Mouse (Mus musculus): Measurements from ENCODE around the gene Mdm4. TPM values are rescaled to one million over a fixed set of nuclear protein-coding genes. Genes with fewer than 3 reads are reported as not detected.

Gene Mdm4
- polyA plus RNA-seq, 1 experiment, result 76.2 TPM

GRCm38 (mm10) chr1:132925270-132925669 is 105.1 kb downstream of the Mdm4 start:
- 60% methylated on average over 7 of the region's 7 CpGs for WGBS
- H3K4me1 ChIP-seq (ENCODE audit: control insufficient read depth, insufficient read depth, low read length), result peaks cover 25% of the 10 kb centered on the region
- H3K4me3 ChIP-seq (replicated peaks; ENCODE audit: insufficient read depth, low read depth, low read length), result no peak overlapping the region
- TF ChIP-seq POLR2A (IDR thresholded peaks at IDR 0.05; ENCODE audit: borderline replicate concordance, insufficient read depth, low read length) (no peak), CTCF (IDR thresholded peaks at IDR 0.05; ENCODE audit: borderline replicate concordance, insufficient read depth, low read depth, low read length) (no peak)
- no peaks in the 10 kb centered on the region for H3K27me3 ChIP-seq (ENCODE audit: control insufficient read depth, insufficient read depth, low read length)
- no peak overlapping the region for H3K27ac ChIP-seq (ENCODE audit: insufficient read depth, low read length)
- DNase-seq, result no peak

- H3K4me1 ChIP-seq (ENCODE audit: control insufficient read depth, insufficient read depth, low read length), result peaks cover 33% of the 10 kb centered on the region
- 72% methylated on average over 9 of the region's 9 CpGs for WGBS
- H3K27ac ChIP-seq (ENCODE audit: insufficient read depth, low read length), result no peak overlapping the region
- no peak for DNase-seq
- H3K4me3 ChIP-seq (replicated peaks; ENCODE audit: insufficient read depth, low read depth, low read length), result no peak overlapping the region
- no peaks in the 10 kb centered on the region for H3K27me3 ChIP-seq (ENCODE audit: control insufficient read depth, insufficient read depth, low read length)
- no peak for TF ChIP-seq POLR2A (IDR thresholded peaks at IDR 0.05; ENCODE audit: borderline replicate concordance, insufficient read depth, low read length)
- TF ChIP-seq CTCF (IDR thresholded peaks at IDR 0.05; ENCODE audit: borderline replicate concordance, insufficient read depth, low read depth, low read length), result no peak
These were observed 108.1 kb downstream of the Mdm4 start for GRCm38 (mm10) chr1:132922257-132922656.

- TF ChIP-seq CTCF (IDR thresholded peaks at IDR 0.05; ENCODE audit: borderline replicate concordance, insufficient read depth, low read depth, low read length) (no peak), POLR2A (IDR thresholded peaks at IDR 0.05; ENCODE audit: borderline replicate concordance, insufficient read depth, low read length) (no peak)
- Histone ChIP-seq H3K4me3 (replicated peaks; ENCODE audit: insufficient read depth, low read depth, low read length) (no peak overlapping the region), H3K27ac (ENCODE audit: insufficient read depth, low read length) (no peak overlapping the region), H3K27me3 (ENCODE audit: control insufficient read depth, insufficient read depth, low read length) (no peaks in the 10 kb centered on the region), H3K4me1 (ENCODE audit: control insufficient read depth, insufficient read depth, low read length) (peaks cover 42% of the 10 kb centered on the region)
- DNase-seq, result no peak
- WGBS, result 48% methylated on average over 13 of the region's 13 CpGs
These were observed 109.3 kb downstream of the Mdm4 start for GRCm38 (mm10) chr1:132921071-132921470.

GRCm38 (mm10) chr1:132919258-132919657 is 111.1 kb downstream of the Mdm4 start:
- H3K27ac ChIP-seq (ENCODE audit: insufficient read depth, low read length), result no peak overlapping the region
- no peak for TF ChIP-seq CTCF (IDR thresholded peaks at IDR 0.05; ENCODE audit: borderline replicate concordance, insufficient read depth, low read depth, low read length)
- no peak for TF ChIP-seq POLR2A (IDR thresholded peaks at IDR 0.05; ENCODE audit: borderline replicate concordance, insufficient read depth, low read length)
- 61% methylated on average over 8 of the region's 8 CpGs for WGBS

GRCm38 (mm10) chr1:132918117-132918680 is 112.2 kb downstream of the Mdm4 start:
- H3K27me3 ChIP-seq (ENCODE audit: control insufficient read depth, insufficient read depth, low read length), result no peaks in the 10 kb centered on the region
- 51% methylated on average over 10 of the region's 10 CpGs for WGBS

More at GRCm38 (mm10) chr1:132919258-132919657, 111.1 kb downstream of the Mdm4 start:
- Histone ChIP-seq H3K27me3 (ENCODE audit: control insufficient read depth, insufficient read depth, low read length) (no peaks in the 10 kb centered on the region), H3K4me1 (ENCODE audit: control insufficient read depth, insufficient read depth, low read length) (peaks cover 45% of the 10 kb centered on the region), H3K4me3 (replicated peaks; ENCODE audit: insufficient read depth, low read depth, low read length) (no peak overlapping the region)
- no peak for DNase-seq

GRCm38 (mm10) chr1:132917554-132917953 is 112.8 kb downstream of the Mdm4 start:
- Histone ChIP-seq H3K4me3 (replicated peaks; ENCODE audit: insufficient read depth, low read depth, low read length) (no peak overlapping the region), H3K4me1 (ENCODE audit: control insufficient read depth, insufficient read depth, low read length) (peaks cover 45% of the 10 kb centered on the region), H3K27ac (ENCODE audit: insufficient read depth, low read length) (no peak overlapping the region), H3K27me3 (ENCODE audit: control insufficient read depth, insufficient read depth, low read length) (no peaks in the 10 kb centered on the region)
- 18% methylated on average over 8 of the region's 8 CpGs for WGBS
- peak in 1 of 2 experiments; percentile 47 for DNase-seq
- TF ChIP-seq POLR2A (IDR thresholded peaks at IDR 0.05; ENCODE audit: borderline replicate concordance, insufficient read depth, low read length) (no peak), CTCF (IDR thresholded peaks at IDR 0.05; ENCODE audit: borderline replicate concordance, insufficient read depth, low read depth, low read length) (no peak)

More at GRCm38 (mm10) chr1:132918117-132918680, 112.2 kb downstream of the Mdm4 start:
- no peak for TF ChIP-seq POLR2A (IDR thresholded peaks at IDR 0.05; ENCODE audit: borderline replicate concordance, insufficient read depth, low read length)
- no peak for TF ChIP-seq CTCF (IDR thresholded peaks at IDR 0.05; ENCODE audit: borderline replicate concordance, insufficient read depth, low read depth, low read length)
- DNase-seq, result no peak
- no peak overlapping the region for H3K27ac ChIP-seq (ENCODE audit: insufficient read depth, low read length)
- peaks cover 45% of the 10 kb centered on the region for H3K4me1 ChIP-seq (ENCODE audit: control insufficient read depth, insufficient read depth, low read length)
- no peak overlapping the region for H3K4me3 ChIP-seq (replicated peaks; ENCODE audit: insufficient read depth, low read depth, low read length)

- Histone ChIP-seq H3K27ac (ENCODE audit: insufficient read depth, low read length) (no peak overlapping the region), H3K4me1 (ENCODE audit: control insufficient read depth, insufficient read depth, low read length) (peaks cover 48% of the 10 kb centered on the region), H3K27me3 (ENCODE audit: control insufficient read depth, insufficient read depth, low read length) (no peaks in the 10 kb centered on the region), H3K4me3 (replicated peaks; ENCODE audit: insufficient read depth, low read depth, low read length) (no peak overlapping the region)
- DNase-seq, result peak; percentile 63 to 67
- WGBS, result 19% methylated on average over 6 of the region's 6 CpGs
- TF ChIP-seq POLR2A (IDR thresholded peaks at IDR 0.05; ENCODE audit: borderline replicate concordance, insufficient read depth, low read length), result no peak
- no peak for TF ChIP-seq CTCF (IDR thresholded peaks at IDR 0.05; ENCODE audit: borderline replicate concordance, insufficient read depth, low read depth, low read length)
These were observed 114.4 kb downstream of the Mdm4 start for GRCm38 (mm10) chr1:132915849-132916493.
